Mouse (Mus musculus) heart, postnatal 0 days (tissue): ENCODE data around the gene Ulk3. TPM values are rescaled to one million over a fixed set of nuclear protein-coding genes. Genes with fewer than 3 reads are reported as not detected.

Experiments used
- ATAC-seq: fragments of 200-750 bp; cut with Nextera tagmentation; 2 replicates; pipeline ENCODE4 v1.8.0; 2017; ENCODE audit warnings: low read depth, moderate number of reproducible peaks, moderate library complexity; ENCODE audit not compliant: insufficient read depth
- DNase-seq: peaks from one replicate; pipeline ENCODE4 v3.0.0-alpha.2; 2016; ENCODE audit warnings: low spot score
- H3K27ac ChIP-seq: fragments of 300-500 bp; sonication (generic); 2 replicates; pipeline ENCODE4 v1.5.1; 2014; ENCODE audit warnings: low read depth, mild to moderate bottlenecking
- H3K27me3 ChIP-seq: fragments of 300-500 bp; sonication (generic); 2 replicates; pipeline ENCODE4 v1.6.1; 2014; ENCODE audit warnings: low read length, mixed read lengths; ENCODE audit not compliant: control insufficient read depth, insufficient read depth
- H3K36me3 ChIP-seq: fragments of 300-500 bp; sonication (generic); replicated peaks from 2 replicates; pipeline ENCODE4 v1.6.1; 2014; ENCODE audit warnings: low read length, mixed read lengths; ENCODE audit not compliant: control insufficient read depth, insufficient read depth
- H3K4me1 ChIP-seq: fragments of 300-500 bp; sonication (generic); 2 replicates; pipeline ENCODE4 v1.6.1; 2014; ENCODE audit warnings: antibody characterized with exemption; ENCODE audit not compliant: control insufficient read depth, insufficient read depth
- H3K4me2 ChIP-seq: fragments of 300-500 bp; sonication (generic); 2 replicates; pipeline ENCODE4 v1.6.1; 2014; ENCODE audit warnings: low read depth, mild to moderate bottlenecking, low read length, moderate library complexity
- H3K4me3 ChIP-seq: fragments of 300-500 bp; sonication (generic); 2 replicates; pipeline ENCODE4 v1.5.1; 2014; ENCODE audit warnings: low read depth, low read length
- H3K9ac ChIP-seq: fragments of 300-500 bp; sonication (generic); replicated peaks from 2 replicates; pipeline ENCODE4 v1.6.1; 2014; ENCODE audit warnings: low read depth, low read length, mixed read lengths
- H3K9me3 ChIP-seq: fragments of 300-500 bp; sonication (generic); replicated peaks from 2 replicates; pipeline ENCODE4 v1.6.1; 2016; ENCODE audit warnings: low read length; ENCODE audit not compliant: control insufficient read depth
- CTCF ChIP-seq: IDR thresholded peaks from 2 replicates; pipeline ENCODE4 v1.5.1; 2016; ENCODE audit warnings: antibody characterized with exemption, control low read depth, low read depth
- EP300 ChIP-seq: IDR thresholded peaks from 2 replicates; pipeline ENCODE4 v1.6.1; 2016; ENCODE audit warnings: antibody characterized with exemption, low read depth
- WGBS: fragments of 180-500 bp; shearing (Covaris S2); extraction: QIAGEN DNeasy Blood & Tissue Kit; methylation state at CpG from one replicate; pipeline ENCODE4 v1.1.7; 2014; 5-methylcytosine and 5-hydroxymethylcytosine counted together
- polyA plus RNA-seq: library from polyadenylated mRNA; unstranded; fragments of >200 nt; fragmentation: Nextera tagmentation; extraction: Ambion mirVana; gene quantifications from 2 replicates; pipeline ENCODE4 v1.2.1, GENCODE M21; 2015
- total RNA-seq: library from RNA; depleted of rRNA; stranded (reverse); fragments of >200 nt; gene quantifications from 2 replicates; pipeline ENCODE4 v1.2.3, GENCODE M21; 2014; ENCODE audit warnings: low replicate concordance; rRNA removed

Gene Ulk3
- total RNA-seq (28.1 and 189 TPM in 2 replicates), polyA plus RNA-seq (6.6 and 8.0 TPM in 2 replicates)

- H3K36me3 ChIP-seq = peaks cover 56% of the 10 kb centered on the region
- ATAC-seq (peak; percentile 84), DNase-seq (peak; percentile 70)
- under 1% methylated on average over 56 of the region's 58 CpGs for WGBS
- H3K27ac ChIP-seq = peak within 1 kb of the TSS; percentile 71
- H3K9ac ChIP-seq = peak within 1 kb of the TSS; percentile 73
- no peaks in the 10 kb centered on the region for H3K27me3 ChIP-seq
- peaks cover 9% of the 10 kb centered on the region; the same call in 1 of the 2 replicates for H3K4me1 ChIP-seq
- peak within 1 kb of the TSS; percentile 87 for H3K4me2 ChIP-seq
- no peaks in the 10 kb centered on the region for H3K9me3 ChIP-seq
- TF ChIP-seq EP300 = no peak
- TF ChIP-seq CTCF = peak; percentile 18; the same call in 1 of the 2 replicates
- peak within 1 kb of the TSS; percentile 74 for H3K4me3 ChIP-seq
Observed at GRCm38 (mm10) chr9:57589224-57590126, at the start of gene Ulk3. TSS of gene Ulk3 (plus strand) at chr9:57589452.

GRCm38 (mm10) chr9:57539550-57539949 lies 49.7 kb upstream of the Ulk3 start:
- Histone ChIP-seq H3K4me3 (no peak overlapping the region), H3K36me3 (peaks cover 50% of the 10 kb centered on the region), H3K4me1 (peaks cover 13% of the 10 kb centered on the region), H3K9ac (no peak overlapping the region), H3K9me3 (no peaks in the 10 kb centered on the region), H3K27ac (no peak overlapping the region), H3K27me3 (no peaks in the 10 kb centered on the region), H3K4me2 (no peak overlapping the region)
- TF ChIP-seq CTCF (no peak), EP300 (no peak)
- 88% methylated on average over 2 of the region's 2 CpGs for WGBS
- DNase-seq (no peak), ATAC-seq (no peak)

GRCm38 (mm10) chr9:57541312-57541711 lies 47.9 kb upstream of the Ulk3 start:
- Histone ChIP-seq H3K9ac (no peak overlapping the region), H3K27me3 (no peaks in the 10 kb centered on the region), H3K4me2 (no peak overlapping the region), H3K4me1 (peaks cover 13% of the 10 kb centered on the region), H3K36me3 (peaks cover 59% of the 10 kb centered on the region), H3K9me3 (no peaks in the 10 kb centered on the region), H3K27ac (no peak overlapping the region), H3K4me3 (no peak overlapping the region)
- WGBS = 0% methylated on average over 1 of the region's 1 CpGs
- ATAC-seq (no peak), DNase-seq (peak; percentile 41)
- TF ChIP-seq EP300 (no peak), CTCF (peak; percentile 72)

GRCm38 (mm10) chr9:57543951-57544350 lies 45.3 kb upstream of the Ulk3 start:
- Histone ChIP-seq H3K4me1 (peaks cover 12% of the 10 kb centered on the region; the same call in 1 of the 2 replicates), H3K36me3 (peaks cover 79% of the 10 kb centered on the region), H3K4me3 (no peak overlapping the region), H3K4me2 (no peak overlapping the region), H3K27ac (no peak overlapping the region), H3K9ac (no peak overlapping the region), H3K27me3 (no peaks in the 10 kb centered on the region), H3K9me3 (no peaks in the 10 kb centered on the region)
- WGBS = 61% methylated on average over 3 of the region's 3 CpGs
- no peak for TF ChIP-seq CTCF
- no peak for TF ChIP-seq EP300
- ATAC-seq (no peak), DNase-seq (no peak)

- Histone ChIP-seq H3K27me3 (no peaks in the 10 kb centered on the region), H3K9ac (no peak overlapping the region), H3K27ac (no peak overlapping the region), H3K4me1 (peaks cover 39% of the 10 kb centered on the region), H3K36me3 (peaks cover 66% of the 10 kb centered on the region), H3K4me2 (no peak overlapping the region), H3K4me3 (no peak overlapping the region), H3K9me3 (no peaks in the 10 kb centered on the region)
- WGBS = 54% methylated on average over 5 of the region's 5 CpGs
- TF ChIP-seq CTCF (no peak), EP300 (no peak)
- ATAC-seq (no peak), DNase-seq (peak; percentile 30)
Observed at GRCm38 (mm10) chr9:57547287-57547686, 42.0 kb upstream of the Ulk3 start.

GRCm38 (mm10) chr9:57547869-57548268 lies 41.4 kb upstream of the Ulk3 start:
- DNase-seq (no peak), ATAC-seq (no peak)
- peaks cover 61% of the 10 kb centered on the region for H3K36me3 ChIP-seq
- no peak overlapping the region for H3K9ac ChIP-seq
- peaks cover 39% of the 10 kb centered on the region for H3K4me1 ChIP-seq
- no peak overlapping the region for H3K4me2 ChIP-seq
- no peak overlapping the region for H3K27ac ChIP-seq
- TF ChIP-seq EP300 = no peak
- TF ChIP-seq CTCF = no peak
- no peak overlapping the region for H3K4me3 ChIP-seq
- WGBS = 86% methylated on average over 11 of the region's 11 CpGs
- H3K9me3 ChIP-seq = no peaks in the 10 kb centered on the region
- no peaks in the 10 kb centered on the region for H3K27me3 ChIP-seq
